11 mouse cellular contexts compared by ENCODE assay signal in the genomic region with DNA sequence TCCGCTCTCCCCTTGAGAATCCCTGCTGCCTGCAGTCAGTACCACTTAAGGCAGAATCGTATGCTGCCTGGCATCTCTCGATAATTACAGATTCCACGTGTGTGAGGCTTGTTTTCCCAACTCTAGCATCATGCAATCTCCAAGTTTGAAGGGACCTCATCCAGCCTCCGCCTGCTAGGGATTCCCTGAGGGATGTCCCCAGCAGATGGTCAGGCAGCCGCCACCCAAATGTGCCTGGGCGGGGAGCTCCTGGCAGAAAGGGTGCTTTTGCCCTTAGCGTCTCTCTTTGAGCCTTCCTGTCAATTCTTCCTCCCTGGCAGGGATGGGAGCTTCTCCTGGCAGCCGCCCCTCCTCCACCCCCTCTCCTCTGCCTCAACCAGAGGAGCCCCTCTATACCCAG. TPM values are rescaled to one million over a fixed set of nuclear protein-coding genes. Genes with fewer than 3 reads are reported as not detected.
DNase-seq lines count a peak whose midpoint lies in the region; ATAC-seq lines count a peak whose summit lies in the region.
"Had no signal": no experiment of that assay in that cellular context is flagged by ENCODE, and none has a peak within 500 bp of the region (broad histone marks: within the 10 kb centered on the region; RNA-seq: fewer than 3 reads in every experiment).

No protein-coding gene starts in this region.

- peaks cover 8% of the 10 kb centered on the region; the same call in 1 of the 2 replicates for H3K27me3 ChIP-seq in hindbrain, embryonic 15.5 days
- peaks cover 31% of the 10 kb centered on the region for H3K27me3 ChIP-seq in hindbrain, embryonic 11.5 days (ENCODE audit: control insufficient read depth, insufficient read depth, low read length)
- H3K27me3 ChIP-seq in forebrain, embryonic 14.5 days (replicated peaks; ENCODE audit: control insufficient read depth, insufficient read depth, low read length): no peaks in the 10 kb centered on the region
- H3K27me3 ChIP-seq: stomach, embryonic 15.5 days had no signal

- peaks cover 61% of the 10 kb centered on the region for H3K4me1 ChIP-seq in hindbrain, embryonic 15.5 days (replicated peaks)
- peaks cover 11% of the 10 kb centered on the region for H3K4me1 ChIP-seq in hindbrain, embryonic 11.5 days (replicated peaks; ENCODE audit: control insufficient read depth, insufficient read depth, low read length)
- H3K4me1 ChIP-seq in forebrain, embryonic 14.5 days (ENCODE audit: control insufficient read depth, insufficient read depth, low read length): peaks cover 64% of the 10 kb centered on the region

- ATAC-seq in hindbrain, embryonic 15.5 days (ENCODE audit: low FRiP score, low read depth): no peak
- no peak for ATAC-seq in hindbrain, embryonic 11.5 days (ENCODE audit: low FRiP score)
- ATAC-seq in forebrain, embryonic 14.5 days: peak; percentile 49; the same call in 1 of the 2 replicates

- no peak overlapping the region for H3K4me3 ChIP-seq in hindbrain, embryonic 15.5 days
- no peak overlapping the region for H3K4me3 ChIP-seq in hindbrain, embryonic 11.5 days (ENCODE audit: low read depth, low read length)
- H3K4me3 ChIP-seq in forebrain, embryonic 14.5 days (ENCODE audit: low read depth, low read length): no peak overlapping the region
- H3K4me3 ChIP-seq: limb, embryonic 13.5 days; stomach, embryonic 15.5 days had no signal

- no peak for DNase-seq in hindbrain, embryonic 11.5 days (ENCODE audit: low spot score)
- peak; percentile 77 for DNase-seq in forebrain, embryonic 14.5 days (ENCODE audit: low spot score)
- DNase-seq in layer of hippocampus, postnatal 10 days (ENCODE audit: low spot score in 2 of 2): peak; percentile 74 to 78
- peak; percentile 76 for DNase-seq in right cerebral cortex, adult 18-20 months
- DNase-seq in gastrocnemius, postnatal 25 days: no peak
- no peak for DNase-seq in thymus, postnatal 25 days
- no peak for DNase-seq in heart, postnatal 25 days (ENCODE audit: low spot score)
- DNase-seq: kidney, adult 11 months had no signal

- 36% methylated on average over 9 of the region's 9 CpGs for WGBS in hindbrain, embryonic 15.5 days
- WGBS in hindbrain, embryonic 11.5 days: 58% methylated on average over 9 of the region's 9 CpGs
- 41% methylated on average over 9 of the region's 9 CpGs for WGBS in forebrain, embryonic 14.5 days

- H3K27ac ChIP-seq in hindbrain, embryonic 15.5 days (replicated peaks): 0 out of 2 replicates have a peak overlapping the region, but pooled peaks have one; percentile 18
- no peak overlapping the region for H3K27ac ChIP-seq in hindbrain, embryonic 11.5 days (ENCODE audit: low read depth, low read length)
- 0 out of 2 replicates have a peak overlapping the region, but pooled peaks have one; percentile 17 for H3K27ac ChIP-seq in forebrain, embryonic 14.5 days (ENCODE audit: low read depth, low read length)
- H3K27ac ChIP-seq: limb, embryonic 13.5 days; stomach, embryonic 15.5 days had no signal

- H3K9me3 ChIP-seq in hindbrain, embryonic 15.5 days: no peaks in the 10 kb centered on the region
- H3K9me3 ChIP-seq in hindbrain, embryonic 11.5 days (ENCODE audit: control insufficient read depth, low read length): no peaks in the 10 kb centered on the region
- no peaks in the 10 kb centered on the region for H3K9me3 ChIP-seq in forebrain, embryonic 14.5 days (replicated peaks; ENCODE audit: control insufficient read depth, low read length)
- H3K9me3 ChIP-seq: limb, embryonic 13.5 days; stomach, embryonic 15.5 days had no signal

- intact Hi-C loops in heart, postnatal 25 days (cut with DNase I): no loop called here

- H3K4me2 ChIP-seq in hindbrain, embryonic 15.5 days: no peak overlapping the region
- H3K4me2 ChIP-seq in hindbrain, embryonic 11.5 days (replicated peaks; ENCODE audit: low read depth, low read length): no peak overlapping the region
- H3K4me2 ChIP-seq in forebrain, embryonic 14.5 days (ENCODE audit: low read length): no peak overlapping the region
- H3K4me2 ChIP-seq: limb, embryonic 13.5 days; stomach, embryonic 15.5 days had no signal

- no peak overlapping the region for H3K9ac ChIP-seq in hindbrain, embryonic 15.5 days
- H3K9ac ChIP-seq in hindbrain, embryonic 11.5 days (ENCODE audit: low read depth, low read length): no peak overlapping the region
- 0 out of 2 replicates have a peak overlapping the region, but pooled peaks have one; percentile 2 for H3K9ac ChIP-seq in forebrain, embryonic 14.5 days (ENCODE audit: low read length)
- H3K9ac ChIP-seq: stomach, embryonic 15.5 days had no signal

- H3K36me3 ChIP-seq in hindbrain, embryonic 15.5 days: no peaks in the 10 kb centered on the region
- H3K36me3 ChIP-seq in hindbrain, embryonic 11.5 days (ENCODE audit: control insufficient read depth, insufficient read depth, low read length): no peaks in the 10 kb centered on the region
- peaks cover 12% of the 10 kb centered on the region; the same call in 1 of the 2 replicates for H3K36me3 ChIP-seq in forebrain, embryonic 14.5 days (ENCODE audit: control insufficient read depth, insufficient read depth, low read length)
- H3K36me3 ChIP-seq: limb, embryonic 13.5 days; stomach, embryonic 15.5 days had no signal

RNA-seq across cellular contexts. Expression of a gene that starts 22.4 kb away (rescaled TPM):
- polyA plus RNA-seq in hindbrain, embryonic 15.5 days (2015; fragmentation: Nextera tagmentation; extraction: Ambion mirVana): 15.1 and 19.0 TPM in 2 replicates
- 16.9 and 20.2 TPM in 2 replicates for polyA plus RNA-seq in hindbrain, embryonic 11.5 days (2014; fragmentation: Nextera tagmentation; extraction: Ambion mirVana)
- polyA plus RNA-seq in forebrain, embryonic 14.5 days (2014; fragmentation: Nextera tagmentation; extraction: Ambion mirVana): 16.5 and 17.0 TPM in 2 replicates
- 10 to 100 TPM; 47.1 to 49.2 TPM for total RNA-seq in layer of hippocampus, postnatal 10 days (2021)
- total RNA-seq in gastrocnemius, postnatal 25 days (2021): 10 to 100 TPM; 14.2 to 18.2 TPM
- 10 to 100 TPM; 23.7 to 28.6 TPM for total RNA-seq in heart, postnatal 25 days (2021)

RNA-seq across cellular contexts. Expression of a gene that starts 29.6 kb away (rescaled TPM):
- polyA plus RNA-seq in hindbrain, embryonic 15.5 days (2015; fragmentation: Nextera tagmentation; extraction: Ambion mirVana): 123 and 151 TPM in 2 replicates
- polyA plus RNA-seq in hindbrain, embryonic 11.5 days (2014; fragmentation: Nextera tagmentation; extraction: Ambion mirVana): 13.3 TPM in 2 replicates
- 140 and 175 TPM in 2 replicates for polyA plus RNA-seq in forebrain, embryonic 14.5 days (2014; fragmentation: Nextera tagmentation; extraction: Ambion mirVana)
- 100 to 1,000 TPM; 215 to 221 TPM for total RNA-seq in layer of hippocampus, postnatal 10 days (2021)
- total RNA-seq in gastrocnemius, postnatal 25 days (2021): under 1 TPM in 1 of 2 experiments, not detected in 1; 0.16 TPM
- total RNA-seq in heart, postnatal 25 days (2021): under 1 TPM; 0.21 to 0.22 TPM

Comparison
In these comparisons a context has a peak if more than half of its experiments do, and no peak if none do; other contexts are left out.
1. DNase-seq: peak in forebrain, embryonic 14.5 days (single experiment), layer of hippocampus, postnatal 10 days (2 of 2) and right cerebral cortex, adult 18-20 months (single experiment); none in hindbrain, embryonic 11.5 days (single experiment), gastrocnemius, postnatal 25 days (single experiment), thymus, postnatal 25 days (single experiment) and heart, postnatal 25 days (single experiment).
2. RNA of a gene that starts 29.6 kb away (total RNA-seq): 215 to 221 TPM in layer of hippocampus, postnatal 10 days; 0.16 TPM in gastrocnemius, postnatal 25 days and 0.21 to 0.22 TPM in heart, postnatal 25 days; every median in the first group is over 100 times any median in the second.